Mouse (Mus musculus) neural tube, embryonic 14.5 days (tissue): ENCODE data around the gene Clmp. TPM values are rescaled to one million over a fixed set of nuclear protein-coding genes. Genes with fewer than 3 reads are reported as not detected.

Experiments
- ATAC-seq: fragments of 200-750 bp; cut with Nextera tagmentation; 2 replicates; pipeline ENCODE4 v1.8.0; 2017; ENCODE audit warnings: low read depth, mild to moderate bottlenecking, moderate TSS enrichment, moderate library complexity
- H3K27ac ChIP-seq: fragments of 300-500 bp; sonication (generic); 2 replicates; pipeline ENCODE4 v1.5.1; 2014; ENCODE audit warnings: low read depth, mild to moderate bottlenecking, control low read depth, low read length, moderate library complexity, mixed read lengths
- H3K27me3 ChIP-seq: fragments of 300-500 bp; sonication (generic); 2 replicates; pipeline ENCODE4 v1.6.1; 2014; ENCODE audit warnings: low read length; ENCODE audit not compliant: control insufficient read depth, insufficient read depth
- H3K36me3 ChIP-seq: fragments of 300-500 bp; sonication (generic); 2 replicates; pipeline ENCODE4 v1.6.1; 2014; ENCODE audit warnings: low read length, mixed read lengths; ENCODE audit not compliant: control insufficient read depth, insufficient read depth
- H3K4me1 ChIP-seq: fragments of 300-500 bp; sonication (generic); 2 replicates; pipeline ENCODE4 v1.6.1; 2014; ENCODE audit warnings: low read length; ENCODE audit not compliant: control insufficient read depth, insufficient read depth
- H3K4me2 ChIP-seq: fragments of 300-500 bp; sonication (generic); 2 replicates; pipeline ENCODE4 v1.6.1; 2014; ENCODE audit warnings: mild to moderate bottlenecking, low read depth, low read length, control low read depth
- H3K4me3 ChIP-seq: fragments of 300-500 bp; sonication (generic); 2 replicates; pipeline ENCODE4 v1.5.1; 2014; ENCODE audit warnings: low read depth, low read length, control low read depth, mixed read lengths
- H3K9ac ChIP-seq: fragments of 300-500 bp; sonication (generic); replicated peaks from 2 replicates; pipeline ENCODE4 v1.6.1; 2014; ENCODE audit warnings: low read depth, mild to moderate bottlenecking, control low read depth, low read length, mixed read lengths
- H3K9me3 ChIP-seq: fragments of 300-500 bp; sonication (generic); 2 replicates; pipeline ENCODE4 v1.6.1; 2016; ENCODE audit warnings: low read length; ENCODE audit not compliant: control insufficient read depth
- WGBS: fragments of 180-500 bp; shearing (Covaris S2); extraction: QIAGEN DNeasy Blood & Tissue Kit; methylation state at CpG from one replicate; pipeline ENCODE4 v1.1.7; 2014; 5-methylcytosine and 5-hydroxymethylcytosine counted together
- polyA plus RNA-seq: library from polyadenylated mRNA; unstranded; fragments of >200 nt; fragmentation: Nextera tagmentation; extraction: Ambion mirVana; gene quantifications from 2 replicates; pipeline ENCODE4 v1.2.1, GENCODE M21; 2014

The Clmp gene
- polyA plus RNA-seq, 1 experiment from 2014 or later = 62.0 TPM

DNA sequence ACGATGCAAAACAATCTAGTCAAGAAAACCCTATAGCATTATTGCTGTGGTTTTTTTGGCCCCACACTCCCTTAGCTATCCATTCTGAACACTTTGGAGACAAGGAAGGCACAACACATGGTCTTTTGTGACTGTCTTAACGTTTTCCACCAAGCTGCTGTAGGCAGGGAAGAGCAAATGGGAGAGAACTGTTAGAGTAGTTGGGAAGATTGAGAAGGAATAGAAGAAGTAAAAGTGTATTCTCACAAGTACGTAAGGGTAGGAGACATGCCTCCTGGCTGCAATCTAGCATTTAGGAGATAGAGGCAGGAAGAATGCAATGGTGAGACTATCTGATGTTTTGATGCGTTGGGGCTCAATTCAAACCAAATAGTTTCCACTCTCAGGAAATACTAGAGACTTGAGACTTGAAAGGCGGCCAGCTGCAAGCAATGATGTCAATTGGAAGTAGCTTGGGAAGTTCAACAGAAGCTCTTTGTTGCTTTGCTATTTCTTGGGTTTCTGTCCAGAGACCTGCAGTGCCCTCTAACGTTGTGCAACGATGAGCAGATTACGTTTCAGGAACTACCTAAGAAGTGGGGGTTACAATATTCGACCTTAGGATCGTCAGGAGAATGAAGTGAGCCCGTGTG, 121.6 kb downstream of the Clmp start:
- Histone ChIP-seq H3K27ac (peak overlapping the region; percentile 35), H3K4me1 (peaks cover 31% of the 10 kb centered on the region), H3K36me3 (peaks cover 30% of the 10 kb centered on the region), H3K27me3 (no peaks in the 10 kb centered on the region), H3K9ac (no peak overlapping the region), H3K4me2 (peak overlapping the region; percentile 16; the same call in 1 of the 2 replicates), H3K9me3 (no peaks in the 10 kb centered on the region), H3K4me3 (no peak overlapping the region)
- 24% methylated on average over 11 of the region's 11 CpGs for WGBS
- ATAC-seq = 0 out of 2 replicates have a peak, but pooled peaks have one; percentile 2

DNA sequence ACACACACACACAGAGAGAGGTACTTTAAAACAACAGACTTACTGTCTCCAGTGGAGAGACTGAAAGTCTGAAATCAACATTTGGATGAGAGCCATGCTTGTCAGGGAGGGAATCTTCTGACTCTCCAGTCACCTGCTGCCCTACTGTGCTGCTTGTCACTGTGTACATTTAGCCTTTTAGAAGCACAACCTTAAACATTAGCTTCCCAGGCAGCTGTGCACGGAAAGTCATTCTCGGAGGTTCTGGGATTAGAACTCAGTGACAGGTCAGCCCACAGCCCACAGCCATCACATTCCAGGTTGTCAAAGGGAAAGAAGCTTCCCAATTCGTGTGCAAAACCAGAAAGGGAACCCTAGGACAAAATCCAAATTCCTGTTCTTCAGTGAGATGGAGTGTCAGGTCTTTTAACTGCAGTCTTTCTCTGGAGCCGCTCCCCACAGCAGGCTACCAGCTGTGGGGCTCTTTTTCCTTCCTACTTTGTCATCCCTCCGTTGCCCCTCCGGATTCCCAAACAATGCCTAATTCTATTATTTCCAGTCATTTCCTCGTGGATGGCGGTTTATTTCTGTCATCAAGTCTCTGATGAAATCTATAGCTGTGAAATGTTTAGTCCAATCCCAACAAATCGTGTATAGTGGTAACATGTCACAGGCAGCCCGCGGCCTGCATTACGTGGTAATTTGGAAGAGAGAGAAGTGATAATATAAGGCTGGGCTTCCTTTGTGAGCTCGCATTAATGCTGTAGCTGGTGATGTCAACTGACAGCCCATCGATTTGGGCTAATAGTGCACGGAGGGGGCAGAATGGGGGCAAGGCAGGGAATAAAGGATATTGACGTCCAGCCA, 122.5 kb downstream of the Clmp start:
- WGBS = 15% methylated on average over 16 of the region's 16 CpGs
- Histone ChIP-seq H3K36me3 (peaks cover 30% of the 10 kb centered on the region), H3K4me1 (peaks cover 31% of the 10 kb centered on the region), H3K9me3 (no peaks in the 10 kb centered on the region), H3K9ac (no peak overlapping the region; the same call in 1 of the 2 replicates), H3K4me3 (no peak overlapping the region), H3K27me3 (no peaks in the 10 kb centered on the region), H3K27ac (peak overlapping the region; percentile 67), H3K4me2 (no peak overlapping the region)
- ATAC-seq = peak; percentile 28; the same call in 1 of the 2 replicates

DNA sequence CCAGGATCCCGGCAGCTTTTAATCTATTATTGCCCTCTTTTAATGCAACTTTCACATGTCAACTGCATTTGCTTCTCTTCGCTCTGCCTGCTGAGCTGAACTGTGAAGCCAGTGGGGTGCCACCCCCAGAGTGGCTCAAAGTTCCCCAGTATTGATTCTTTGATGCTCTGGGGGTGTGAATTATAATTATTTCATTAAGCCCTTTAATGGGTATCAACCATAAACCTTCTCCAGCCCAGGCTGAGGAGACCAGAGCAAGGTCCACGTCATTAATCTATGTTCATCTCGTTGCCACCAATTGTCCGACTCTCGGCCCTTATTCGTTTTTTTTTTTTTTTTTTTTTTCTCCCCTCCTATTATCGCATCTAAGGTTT, 123.1 kb downstream of the Clmp start:
- Histone ChIP-seq H3K4me1 (peaks cover 26% of the 10 kb centered on the region), H3K27ac (peak overlapping the region; percentile 67), H3K4me3 (no peak overlapping the region), H3K9me3 (no peaks in the 10 kb centered on the region), H3K4me2 (no peak overlapping the region), H3K9ac (no peak overlapping the region), H3K36me3 (peaks cover 25% of the 10 kb centered on the region), H3K27me3 (no peaks in the 10 kb centered on the region)
- WGBS = 31% methylated on average over 8 of the region's 8 CpGs
- ATAC-seq = 0 out of 2 replicates have a peak, but pooled peaks have one; percentile 12

- no peak for ATAC-seq
- no peak overlapping the region for H3K4me2 ChIP-seq
- no peak overlapping the region for H3K27ac ChIP-seq
- WGBS = 62% methylated on average over 2 of the region's 2 CpGs
- H3K27me3 ChIP-seq = no peaks in the 10 kb centered on the region
- H3K4me3 ChIP-seq = no peak overlapping the region
- peaks cover 7% of the 10 kb centered on the region; the same call in 1 of the 2 replicates for H3K36me3 ChIP-seq
- peaks cover 16% of the 10 kb centered on the region; the same call in 1 of the 2 replicates for H3K4me1 ChIP-seq
- no peaks in the 10 kb centered on the region for H3K9me3 ChIP-seq
- no peak overlapping the region for H3K9ac ChIP-seq
Measured at GRCm38 (mm10) chr9:40811860-40812259, 126.1 kb downstream of the Clmp start.

- ATAC-seq = no peak
- no peak overlapping the region for H3K27ac ChIP-seq
- H3K4me2 ChIP-seq = no peak overlapping the region
- WGBS = 89% methylated on average over 7 of the region's 7 CpGs
- H3K4me1 ChIP-seq = no peaks in the 10 kb centered on the region
- no peaks in the 10 kb centered on the region for H3K36me3 ChIP-seq
- no peak overlapping the region for H3K4me3 ChIP-seq
- H3K9ac ChIP-seq = no peak overlapping the region
- H3K27me3 ChIP-seq = no peaks in the 10 kb centered on the region
- H3K9me3 ChIP-seq = no peaks in the 10 kb centered on the region
Measured at GRCm38 (mm10) chr9:40814060-40814459, 128.3 kb downstream of the Clmp start.

GRCm38 (mm10) chr9:40817325-40818028, 131.7 kb downstream of the Clmp start:
- no peaks in the 10 kb centered on the region for H3K27me3 ChIP-seq
- peaks cover 3% of the 10 kb centered on the region; the same call in 1 of the 2 replicates for H3K4me1 ChIP-seq
- no peak overlapping the region for H3K4me3 ChIP-seq
- H3K36me3 ChIP-seq = no peaks in the 10 kb centered on the region
- 87% methylated on average over 5 of the region's 5 CpGs for WGBS
- H3K27ac ChIP-seq = no peak overlapping the region
- no peak overlapping the region for H3K9ac ChIP-seq
- ATAC-seq = no peak
- no peaks in the 10 kb centered on the region for H3K9me3 ChIP-seq
- no peak overlapping the region for H3K4me2 ChIP-seq

DNA sequence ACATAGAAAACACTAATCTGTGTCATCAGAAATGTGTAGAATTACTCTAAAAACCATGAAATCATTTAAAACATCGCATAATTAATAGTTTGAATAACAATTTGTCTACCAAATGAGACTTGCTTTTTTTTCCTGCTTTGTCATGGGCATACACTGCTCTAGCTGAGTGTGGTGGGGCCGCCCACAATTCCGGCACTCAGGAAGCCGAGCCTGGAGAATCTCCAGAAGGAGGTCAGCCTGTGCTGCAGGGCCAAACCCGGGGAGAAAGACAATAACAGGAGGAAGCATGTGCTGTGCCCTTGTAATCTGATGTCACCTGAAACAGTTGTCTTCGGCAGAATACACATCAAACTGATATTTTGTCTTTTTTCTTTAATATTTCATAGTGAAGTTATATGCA, 139.8 kb downstream of the Clmp start:
- H3K4me1 ChIP-seq = peaks cover 3% of the 10 kb centered on the region; the same call in 1 of the 2 replicates
- no peak overlapping the region for H3K27ac ChIP-seq
- H3K27me3 ChIP-seq = no peaks in the 10 kb centered on the region
- H3K9ac ChIP-seq = no peak overlapping the region
- H3K4me3 ChIP-seq = no peak overlapping the region
- no peaks in the 10 kb centered on the region for H3K36me3 ChIP-seq
- no peaks in the 10 kb centered on the region for H3K9me3 ChIP-seq
- no peak for ATAC-seq
- 51% methylated on average over 6 of the region's 6 CpGs for WGBS
- no peak overlapping the region for H3K4me2 ChIP-seq

GRCm38 (mm10) chr9:40827366-40827765, 141.6 kb downstream of the Clmp start:
- no peak overlapping the region for H3K27ac ChIP-seq
- 72% methylated on average over 4 of the region's 4 CpGs for WGBS
- no peaks in the 10 kb centered on the region for H3K27me3 ChIP-seq
- no peaks in the 10 kb centered on the region for H3K36me3 ChIP-seq
- ATAC-seq = no peak
- H3K9me3 ChIP-seq = no peaks in the 10 kb centered on the region
- H3K4me2 ChIP-seq = no peak overlapping the region
- H3K4me1 ChIP-seq = no peaks in the 10 kb centered on the region
- H3K4me3 ChIP-seq = no peak overlapping the region
- no peak overlapping the region for H3K9ac ChIP-seq
